Mouse (Mus musculus) liver, postnatal 0 days (tissue): ENCODE results near the gene Klrb1f.

Source experiments
- CTCF ChIP-seq: sonication (generic); IDR thresholded peaks from 2 replicates; pipeline ENCODE4 v1.5.1; 2016; ENCODE audit warnings: antibody characterized with exemption, low read depth
- EP300 ChIP-seq: IDR thresholded peaks from 2 replicates; pipeline ENCODE4 v1.6.1; 2016; ENCODE audit warnings: antibody characterized with exemption, low read depth, mild to moderate bottlenecking

DNA sequence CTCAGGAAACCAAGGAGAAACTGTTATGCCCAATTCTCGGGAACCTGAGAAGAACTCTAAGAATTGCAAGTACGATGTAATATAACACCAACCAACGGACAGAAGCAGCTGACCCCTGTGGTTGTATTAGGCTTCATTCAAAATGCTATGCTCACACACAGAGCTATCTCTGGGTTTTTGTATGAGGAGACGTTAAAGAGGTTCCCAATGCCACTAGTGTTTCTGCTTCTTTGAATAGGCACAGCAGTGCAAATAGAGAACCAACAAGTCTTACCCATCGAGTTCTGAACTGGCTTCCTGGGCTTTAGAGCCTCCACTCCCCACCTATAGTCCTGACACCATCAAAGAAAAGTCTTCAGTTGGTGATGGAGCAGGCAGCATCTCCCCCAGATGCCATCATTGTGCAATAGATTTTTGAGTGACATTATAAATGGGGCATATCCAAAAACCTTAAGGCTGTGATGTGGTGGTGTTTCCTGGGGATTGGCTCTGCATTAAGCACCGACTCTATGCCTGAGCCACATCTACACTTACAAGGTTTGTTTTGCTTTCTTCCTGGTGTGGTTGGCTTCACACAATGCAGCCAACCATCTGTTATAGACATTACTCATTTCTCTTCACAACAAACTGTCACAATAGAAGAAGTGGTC, 15.4 kb upstream of the Klrb1f start:
- TF ChIP-seq EP300 (no peak), CTCF (no peak)
